Mouse (Mus musculus): ENCODE measurements around the gene Rplp0.
"Not testable (repeated sequence)": the region's sequence is repeated elsewhere in the genome, so short reads cannot be mapped to it uniquely, and the experiment has no call there.

Rplp0 gene

GRCm38 (mm10) chr5:115551386-115551785 is 7.9 kb upstream of the Rplp0 start:
- in situ Hi-C loops (cut with MboI, MseI), result no loop called here

DNA sequence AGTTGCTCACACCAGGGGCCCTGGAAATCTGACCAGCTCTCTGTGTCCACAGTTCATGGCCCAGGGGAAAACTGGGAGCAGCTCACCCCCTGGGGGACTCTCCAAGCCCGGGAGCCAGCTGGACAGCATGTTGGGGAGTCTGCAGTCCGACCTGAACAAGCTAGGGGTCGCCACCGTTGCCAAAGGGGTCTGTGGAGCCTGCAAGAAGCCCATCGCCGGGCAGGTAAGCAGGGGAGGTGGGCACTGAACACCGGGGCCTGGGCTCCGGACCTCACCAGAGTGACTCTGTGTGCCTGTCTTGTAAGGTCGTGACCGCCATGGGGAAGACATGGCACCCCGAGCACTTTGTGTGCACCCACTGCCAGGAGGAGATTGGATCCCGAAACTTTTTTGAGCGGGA is 7.5 kb upstream of the Rplp0 start:
- in situ Hi-C loops (cut with MboI, MseI), result no loop called here

DNA sequence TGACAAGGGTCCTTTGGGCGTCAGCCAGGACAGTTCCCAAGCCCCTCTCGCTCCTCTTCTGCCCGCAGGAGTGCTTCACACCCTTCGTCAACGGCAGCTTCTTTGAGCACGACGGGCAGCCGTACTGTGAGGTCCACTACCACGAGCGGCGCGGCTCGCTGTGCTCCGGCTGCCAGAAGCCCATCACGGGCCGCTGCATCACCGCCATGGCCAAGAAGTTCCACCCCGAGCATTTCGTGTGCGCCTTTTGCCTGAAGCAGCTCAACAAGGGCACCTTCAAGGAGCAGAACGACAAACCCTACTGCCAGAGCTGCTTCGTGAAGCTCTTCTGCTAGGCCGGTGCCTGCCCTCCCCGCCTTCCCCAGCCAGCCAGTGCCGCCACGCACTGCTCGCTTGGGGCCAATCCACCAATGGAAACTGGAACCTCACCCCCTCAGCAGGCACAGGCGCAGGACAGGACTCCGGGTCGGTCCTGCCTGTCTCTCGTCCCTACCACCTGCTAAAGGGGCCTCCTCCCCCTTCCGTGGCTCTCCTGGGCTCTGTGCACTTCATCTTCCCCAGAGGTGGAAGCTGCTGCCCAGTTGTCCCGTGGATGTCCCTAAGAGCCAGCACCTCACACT is 5.4 kb upstream of the Rplp0 start:
- in situ Hi-C loops (cut with MboI, MseI), result no loop called here

- in situ Hi-C loops (cut with MboI, MseI), result no loop called here
Measured at GRCm38 (mm10) chr5:115554536-115555291, 4.6 kb upstream of the Rplp0 start.

DNA sequence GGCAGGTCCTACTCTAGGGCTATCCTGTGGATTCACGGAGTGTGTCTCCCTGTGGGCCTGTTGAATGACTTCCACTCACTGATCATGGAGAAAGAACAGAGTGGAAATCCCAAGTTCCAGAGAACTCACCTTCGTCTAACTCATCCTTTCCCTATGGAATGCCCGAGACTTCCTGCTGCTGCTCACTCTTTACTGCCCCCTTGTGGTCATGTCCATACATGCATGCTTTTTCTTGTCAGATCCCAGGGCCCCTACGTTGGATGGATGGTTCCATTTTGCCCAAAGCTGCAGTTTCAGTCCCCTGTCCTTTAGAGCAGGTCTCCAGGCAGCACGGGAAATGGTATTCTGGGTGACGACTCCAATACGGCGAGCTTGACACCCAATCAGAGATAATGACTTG is 3.0 kb upstream of the Rplp0 start:
- in situ Hi-C loops (cut with MboI, MseI), result no loop called here

DNA sequence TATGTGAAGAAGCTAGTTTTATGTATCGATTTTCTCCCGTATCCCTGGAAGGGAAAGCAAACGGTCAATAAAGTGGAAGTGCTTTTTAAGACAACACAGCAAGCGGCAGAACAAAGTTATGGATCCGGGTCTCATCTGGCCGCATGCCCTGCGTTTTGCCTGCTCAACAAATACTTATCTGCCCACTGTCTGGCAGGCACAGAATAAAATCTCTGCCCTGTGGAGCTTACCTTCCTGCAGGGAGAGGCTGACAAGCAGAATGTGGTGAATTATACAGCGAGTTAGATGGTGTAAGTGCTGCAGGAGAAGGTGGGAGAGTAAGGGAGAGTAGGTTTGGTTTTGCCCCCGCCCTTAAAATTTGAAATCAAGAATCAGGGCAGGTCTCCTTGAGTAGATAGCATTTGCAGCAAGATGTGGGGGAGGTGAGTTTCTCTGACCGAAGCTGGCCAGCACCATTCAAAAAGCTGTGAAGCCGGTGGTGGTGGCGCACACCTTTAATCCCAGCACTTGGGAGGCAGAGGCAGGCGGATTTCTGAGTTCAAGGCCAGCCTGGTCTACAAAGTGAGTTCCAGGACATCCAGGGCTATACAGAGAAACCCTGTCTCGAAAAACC is 979 bp upstream of the Rplp0 start:
- in situ Hi-C loops (cut with MboI, MseI), result no loop called here

DNA sequence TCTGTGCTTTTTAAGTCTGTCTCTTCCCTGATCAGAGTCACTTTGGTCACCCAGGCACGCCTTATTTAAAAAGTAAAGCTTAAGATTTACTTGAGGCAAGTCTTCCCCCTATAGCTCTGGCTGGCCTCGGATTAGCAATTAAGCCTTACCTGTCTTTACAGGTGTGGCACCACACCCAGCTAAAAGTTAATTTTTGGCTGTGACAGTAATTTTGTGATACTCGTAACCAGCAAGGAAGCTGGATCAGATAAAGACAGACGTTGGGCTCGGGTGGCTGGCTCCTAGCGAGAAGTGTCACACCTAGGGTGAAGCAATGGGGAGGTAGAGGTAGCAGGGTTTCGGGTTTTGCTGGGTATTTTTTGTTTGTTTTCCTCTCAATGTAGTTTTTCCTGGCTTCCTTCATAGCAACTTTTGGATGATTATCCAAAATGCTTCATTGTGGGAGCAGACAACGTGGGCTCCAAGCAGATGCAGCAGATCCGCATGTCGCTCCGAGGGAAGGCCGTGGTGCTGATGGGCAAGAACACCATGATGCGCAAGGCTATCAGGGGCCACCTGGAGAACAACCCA is 1.2 kb downstream of the Rplp0 start:
- in situ Hi-C loops (cut with MboI, MseI), result no loop called here

DNA sequence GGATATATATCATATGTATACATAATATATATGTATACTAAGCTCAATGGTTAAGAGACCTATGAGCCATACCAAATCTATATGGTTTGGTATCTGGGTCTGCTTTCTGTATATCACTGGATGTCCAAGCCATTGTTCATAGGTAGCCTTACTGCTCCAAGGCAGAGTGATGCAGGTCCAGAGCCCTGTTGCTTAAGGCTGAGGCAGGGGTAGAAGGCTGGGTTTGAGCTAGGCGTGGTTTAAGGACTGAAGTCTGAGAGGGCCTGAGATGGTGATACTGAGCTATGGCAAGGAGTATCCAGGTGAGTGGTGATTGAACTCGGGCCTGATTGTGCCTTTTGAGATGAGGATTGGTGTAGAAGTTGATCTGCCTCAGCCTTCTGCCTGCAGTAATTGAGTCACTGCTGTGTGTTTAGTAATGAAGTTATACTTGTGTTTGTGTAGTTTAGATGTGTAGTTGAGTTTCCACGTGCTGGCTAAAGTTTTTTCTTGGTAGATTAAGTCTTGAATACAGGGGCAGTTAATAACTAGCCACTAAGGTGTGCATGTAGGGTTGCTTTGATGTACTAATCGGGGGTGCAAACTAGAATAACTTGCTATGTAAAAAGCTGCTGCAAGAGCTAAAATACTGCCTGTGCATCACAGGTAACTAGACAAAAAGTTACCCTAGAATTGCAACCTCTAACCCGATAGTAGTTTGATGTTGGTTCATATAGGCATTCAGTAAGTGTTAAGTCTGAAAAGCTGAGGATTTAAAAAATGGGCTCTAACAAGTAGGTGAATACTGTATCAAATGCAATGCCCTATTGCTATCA is 4.7 kb downstream of the Rplp0 start:
- in situ Hi-C loops (cut with MboI, MseI), result no loop called here

DNA sequence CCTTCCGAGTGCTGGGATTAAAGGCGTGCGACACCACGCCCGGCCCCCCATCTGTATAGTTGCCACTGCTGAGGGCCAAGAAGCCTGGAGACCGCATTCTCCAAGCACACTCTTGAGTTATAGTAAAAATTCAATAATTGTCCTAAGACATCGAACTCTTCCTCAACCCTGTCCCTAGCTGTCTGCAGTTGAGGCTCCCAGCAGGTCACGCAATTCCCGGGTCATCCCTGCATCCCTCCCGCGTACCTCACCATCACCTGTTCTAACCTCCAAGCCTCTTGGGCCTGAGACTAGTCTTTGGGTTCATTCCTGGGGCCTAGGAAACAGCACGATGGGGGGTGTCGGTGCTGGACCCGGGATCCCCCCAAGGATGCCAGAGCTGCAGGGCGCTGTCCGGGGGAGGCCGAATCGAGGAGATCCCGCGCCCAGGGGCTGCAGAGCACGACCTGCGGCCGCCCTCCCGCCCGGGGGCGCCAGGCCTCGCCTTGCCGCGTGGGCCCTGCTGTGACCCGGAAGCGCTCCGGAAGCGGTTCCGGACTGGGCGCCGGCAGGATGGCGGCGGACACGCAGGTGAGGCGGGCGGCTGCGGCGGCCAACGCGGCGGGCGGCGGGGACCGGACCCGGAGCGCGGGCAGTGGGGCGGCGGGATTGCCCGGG is 5.6 kb downstream of the Rplp0 start, which contains the start of gene Gcn1l1:
Gene Gcn1l1 (plus strand): TSS at position 518 of the 657 bp plus-strand sequence.
- in situ Hi-C loops (cut with MboI, MseI), result no loop called here

DNA sequence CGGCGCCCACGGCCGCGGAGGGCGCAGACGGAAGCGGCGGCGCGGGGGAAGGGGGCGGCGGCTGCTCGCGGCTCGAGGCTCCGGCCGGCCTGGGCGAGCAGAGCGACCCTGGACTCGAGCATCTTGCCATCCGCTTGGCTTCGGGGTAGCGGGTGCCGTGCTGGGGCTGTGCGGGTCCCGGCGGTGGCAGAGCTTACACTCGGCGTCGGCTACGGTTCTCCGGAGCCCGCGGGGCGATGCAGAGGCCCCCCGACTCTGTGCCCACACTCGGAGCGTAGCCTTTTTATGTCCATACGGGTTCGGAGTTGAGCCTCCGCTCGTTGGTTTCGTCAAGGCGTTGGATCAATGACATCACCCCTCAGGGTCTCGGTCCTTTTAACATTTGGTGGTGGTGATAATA is 6.1 kb downstream of the Rplp0 start:
- in situ Hi-C loops (cut with MboI, MseI), result no loop called here

DNA sequence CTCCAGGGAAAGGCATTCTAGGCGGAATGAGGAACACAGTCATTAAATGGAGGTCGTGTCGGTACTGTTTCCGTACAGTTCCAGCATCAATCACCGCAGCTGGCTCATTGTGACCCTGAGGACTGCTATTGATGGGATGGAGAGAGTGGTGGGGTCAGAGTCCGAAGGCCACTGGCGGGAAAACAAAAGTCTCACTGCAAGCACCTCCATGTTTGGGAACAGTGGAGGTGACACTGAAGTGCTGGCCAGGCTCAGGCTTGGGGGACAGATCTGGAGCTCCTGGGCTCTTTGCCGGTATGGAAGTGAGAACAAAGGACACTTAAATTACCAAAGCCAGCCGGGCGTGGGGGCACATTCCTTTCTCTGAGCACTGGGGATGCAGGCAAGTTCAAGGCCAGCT is 9.4 kb downstream of the Rplp0 start:
- in situ Hi-C loops (cut with MboI, MseI), result no loop called here

GRCm38 (mm10) chr5:115569308-115569707 is 10.0 kb downstream of the Rplp0 start:
- in situ Hi-C loops (cut with MboI, MseI), result no loop called here

DNA sequence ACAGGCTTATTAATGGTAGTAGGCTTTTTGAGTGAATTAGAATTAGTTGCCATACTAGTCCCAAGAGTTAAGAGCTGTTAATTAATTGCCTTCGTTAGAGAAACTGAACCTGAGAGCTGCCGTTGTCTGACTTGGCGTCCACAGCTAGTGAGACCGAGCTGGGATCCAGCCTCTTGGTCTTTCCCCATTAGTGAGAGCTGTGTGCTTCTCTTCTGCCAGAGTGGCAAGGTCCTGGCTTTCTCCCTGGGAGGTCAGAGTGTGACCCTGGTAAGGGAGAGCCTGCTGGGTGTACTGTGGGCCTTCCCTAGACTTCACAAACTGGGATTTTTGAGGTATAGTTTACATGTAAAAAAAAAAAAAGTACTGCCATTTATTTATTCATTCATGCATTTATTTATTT is 10.5 kb downstream of the Rplp0 start:
- in situ Hi-C loops (cut with MboI, MseI), result no loop called here

DNA sequence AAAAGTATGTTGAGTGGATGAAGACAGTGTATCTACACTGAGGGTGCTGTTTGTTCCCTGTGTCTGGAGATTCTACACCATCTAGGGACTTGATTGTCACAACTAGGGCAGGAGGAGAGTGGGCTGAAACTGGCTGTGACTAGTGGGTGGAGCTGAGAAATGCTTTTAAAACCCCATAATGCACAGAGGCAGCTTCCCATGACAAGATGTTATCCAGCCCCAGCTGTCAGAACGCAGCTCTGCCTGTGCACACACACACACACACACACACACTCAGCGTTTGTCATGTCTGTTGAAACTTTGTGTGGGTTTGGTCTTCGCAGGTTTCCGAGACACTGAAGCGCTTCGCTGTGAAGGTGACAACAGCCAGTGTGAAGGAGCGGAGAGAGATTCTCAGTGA is 11.8 kb downstream of the Rplp0 start:
- in situ Hi-C loops (cut with MboI, MseI), result no loop called here

GRCm38 (mm10) chr5:115572679-115573535 is 13.6 kb downstream of the Rplp0 start:
- in situ Hi-C loops (cut with MboI, MseI), result no loop called here

- in situ Hi-C loops (cut with MboI, MseI), result no loop called here
Measured at GRCm38 (mm10) chr5:115574992-115575391, 15.7 kb downstream of the Rplp0 start.

DNA sequence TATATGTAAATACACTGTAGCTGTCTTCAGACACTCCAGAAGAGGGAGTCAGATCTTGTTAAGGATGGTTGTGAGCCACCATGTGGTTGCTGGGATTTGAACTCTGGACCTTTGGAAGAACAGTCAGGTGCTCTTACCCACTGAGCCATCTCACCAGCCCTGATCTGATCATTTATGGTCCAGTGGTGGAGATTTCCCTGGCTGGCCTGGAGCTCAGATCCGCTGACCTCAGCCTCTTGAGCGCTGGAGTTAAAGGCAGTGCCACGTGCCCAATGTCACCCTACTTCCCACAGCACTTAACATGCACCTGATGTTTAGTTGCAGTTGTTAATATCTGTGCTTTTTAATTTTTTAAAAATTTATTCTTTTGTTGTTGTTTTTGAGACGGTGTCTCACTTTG is 18.4 kb downstream of the Rplp0 start:
- in situ Hi-C loops (cut with MboI, MseI), result not testable (repeated sequence)

DNA sequence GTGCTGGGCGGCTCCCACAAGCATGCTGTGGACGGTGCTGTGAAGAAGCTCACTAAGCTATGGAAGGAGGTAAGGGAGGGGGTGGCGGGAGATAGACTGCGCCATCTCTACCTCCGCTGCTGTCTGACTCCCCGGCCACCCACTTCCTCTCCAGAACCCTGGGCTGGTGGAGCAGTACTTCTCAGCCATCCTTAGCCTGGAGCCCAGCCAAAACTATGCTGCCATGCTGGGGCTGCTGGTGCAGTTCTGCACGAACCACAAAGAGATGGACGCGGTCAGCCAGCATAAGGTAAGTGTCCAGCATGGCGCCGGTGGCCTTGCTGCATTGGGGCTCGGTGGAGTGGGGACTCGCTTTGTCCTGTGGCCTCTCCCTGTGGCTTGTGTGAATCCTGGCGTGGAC is 19.7 kb downstream of the Rplp0 start:
- in situ Hi-C loops (cut with MboI, MseI), result no loop called here

DNA sequence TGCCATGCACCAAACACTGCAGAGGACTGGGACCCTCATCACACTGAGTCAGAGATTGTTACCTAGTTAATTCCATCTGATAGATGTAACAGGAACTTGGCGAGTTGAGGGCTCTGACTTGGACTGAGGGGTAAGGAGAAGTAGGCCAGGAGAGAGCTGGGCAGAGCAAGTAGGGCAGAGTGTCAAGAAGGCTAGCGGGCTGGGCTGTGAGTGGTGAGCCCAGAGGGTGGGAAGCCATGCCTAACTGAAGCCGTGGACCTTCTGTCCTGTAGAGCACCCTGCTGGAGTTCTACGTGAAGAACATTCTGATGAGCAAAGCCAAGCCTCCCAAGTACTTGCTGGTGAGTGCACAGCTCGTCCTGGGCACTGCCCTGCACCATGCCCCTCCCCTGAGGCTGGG is 20.1 kb downstream of the Rplp0 start:
- in situ Hi-C loops (cut with MboI, MseI), result no loop called here

- in situ Hi-C loops (cut with MboI, MseI), result no loop called here
Measured at GRCm38 (mm10) chr5:115580229-115581001, 21.1 kb downstream of the Rplp0 start.
